Mouse (Mus musculus): ENCODE results near the gene Scamp4. TPM values are rescaled to one million over a fixed set of nuclear protein-coding genes. Genes with fewer than 3 reads are reported as not detected.
"Not testable (repeated sequence)": the region's sequence is repeated elsewhere in the genome, so short reads cannot be mapped to it uniquely, and the experiment has no call there.

The Scamp4 gene
- polyA plus RNA-seq, 1 experiment from 2014 or later = 76.9 TPM

DNA sequence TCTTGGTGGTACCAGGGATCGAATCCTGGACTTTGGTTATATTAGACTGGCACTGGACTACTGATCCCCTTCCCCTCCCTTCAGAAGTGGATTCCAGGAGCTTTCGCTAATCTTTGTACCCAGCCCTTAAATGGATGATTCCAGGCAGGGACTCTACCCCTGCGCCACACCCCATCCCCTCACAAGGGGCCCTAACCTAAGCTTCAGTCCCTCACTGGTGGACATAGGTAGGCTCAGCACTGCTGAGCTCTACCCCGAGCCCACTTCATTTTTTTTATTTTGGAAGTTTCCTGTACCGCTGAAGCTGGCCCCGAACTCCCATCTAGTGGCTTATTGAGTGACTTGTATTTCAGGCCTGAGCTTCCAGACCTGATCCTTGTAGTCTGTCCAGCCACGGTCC lies 692 bp downstream of the Scamp4 start:
- peak overlapping the region; percentile 58 for H3K27ac ChIP-seq (ENCODE audit: low read depth, low read length)

DNA sequence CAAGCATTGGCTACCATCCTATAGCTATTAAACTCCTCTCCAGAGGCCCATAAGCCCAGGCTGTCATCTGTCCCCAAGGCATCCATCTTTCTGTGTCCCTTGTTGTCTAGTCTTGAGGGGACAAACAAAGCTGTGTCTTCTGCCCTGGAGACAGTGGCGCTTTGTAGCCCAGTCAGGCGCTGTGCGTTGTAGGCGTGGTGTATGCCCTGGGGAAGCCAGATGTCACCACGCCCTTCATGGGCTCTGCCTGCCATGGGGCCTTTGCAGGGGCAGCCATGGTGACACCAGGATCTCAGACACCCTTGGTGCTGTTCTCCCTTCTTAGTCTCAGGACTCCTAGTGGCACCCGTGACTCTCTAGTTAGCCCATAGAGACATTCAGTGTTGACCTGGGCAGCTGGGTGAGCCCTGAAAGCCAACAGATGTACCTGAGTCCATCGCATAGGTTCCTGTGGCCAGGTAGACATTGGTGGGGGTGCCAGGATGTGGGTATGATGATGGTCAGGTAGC lies 1.4 kb downstream of the Scamp4 start:
- peak overlapping the region; percentile 58; the same call in 1 of the 2 replicates for H3K27ac ChIP-seq (ENCODE audit: low read depth, low read length)
- ATAC-seq (replicated peaks; ENCODE audit: insufficient number of reproducible peaks, low FRiP score, low TSS enrichment) = no peak
- WGBS (ENCODE audit: insufficient replicate concordance) = 87% methylated on average over 7 of the region's 7 CpGs
- H3K27me3 ChIP-seq (ENCODE audit: control insufficient read depth, insufficient read depth, low read length) = no peaks in the 10 kb centered on the region
- peak overlapping the region; percentile 65 for H3K4me3 ChIP-seq (ENCODE audit: low read depth, low read length)
- peak overlapping the region; percentile 80 for H3K4me2 ChIP-seq
- H3K9me3 ChIP-seq (replicated peaks; ENCODE audit: control insufficient read depth, low read length) = no peaks in the 10 kb centered on the region
- peak overlapping the region; percentile 71 for H3K9ac ChIP-seq (ENCODE audit: low read depth, low read length)
- peaks cover 13% of the 10 kb centered on the region for H3K36me3 ChIP-seq (ENCODE audit: control insufficient read depth, insufficient read depth, low read length)
- peaks cover 7% of the 10 kb centered on the region for H3K4me1 ChIP-seq (ENCODE audit: control insufficient read depth, insufficient read depth, low read length)

More for the DNA sequence above, 692 bp downstream of the Scamp4 start:
- Histone ChIP-seq H3K27me3 (ENCODE audit: control insufficient read depth, insufficient read depth, low read length) (no peaks in the 10 kb centered on the region), H3K36me3 (ENCODE audit: control insufficient read depth, insufficient read depth, low read length) (peaks cover 12% of the 10 kb centered on the region), H3K4me2 (peak overlapping the region; percentile 80), H3K9ac (ENCODE audit: low read depth, low read length) (peak overlapping the region; percentile 71), H3K9me3 (replicated peaks; ENCODE audit: control insufficient read depth, low read length) (no peaks in the 10 kb centered on the region), H3K4me1 (ENCODE audit: control insufficient read depth, insufficient read depth, low read length) (peaks cover 7% of the 10 kb centered on the region), H3K4me3 (ENCODE audit: low read depth, low read length) (peak overlapping the region; percentile 65)
- 32% methylated on average over 7 of the region's 7 CpGs for WGBS (ENCODE audit: insufficient replicate concordance)
- ATAC-seq (replicated peaks; ENCODE audit: insufficient number of reproducible peaks, low FRiP score, low TSS enrichment) = no peak

DNA sequence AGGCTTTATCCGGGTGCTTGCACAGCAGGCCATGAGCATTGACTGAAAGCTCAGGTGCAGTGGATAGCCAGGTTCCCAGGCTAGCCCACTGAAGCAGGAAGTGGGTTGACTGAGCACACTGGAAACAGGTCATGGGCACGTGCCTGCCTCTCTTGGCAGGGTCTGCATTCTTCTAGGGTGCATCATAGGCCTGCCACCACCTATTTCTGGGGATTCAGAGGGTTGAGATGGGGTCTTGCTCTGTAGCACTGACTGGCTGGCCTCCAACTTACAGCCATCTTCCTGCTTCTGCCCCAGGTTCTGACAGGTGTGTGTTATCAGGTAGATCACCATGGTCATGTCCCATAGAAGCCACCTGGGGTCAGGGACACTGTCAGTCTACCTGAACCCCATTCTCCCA lies 2.3 kb downstream of the Scamp4 start:
- no peak overlapping the region; the same call in 1 of the 2 replicates for H3K4me2 ChIP-seq
- no peak overlapping the region for H3K9ac ChIP-seq (ENCODE audit: low read depth, low read length)
- no peaks in the 10 kb centered on the region for H3K9me3 ChIP-seq (replicated peaks; ENCODE audit: control insufficient read depth, low read length)
- H3K36me3 ChIP-seq (ENCODE audit: control insufficient read depth, insufficient read depth, low read length) = peaks cover 13% of the 10 kb centered on the region
- peaks cover 7% of the 10 kb centered on the region for H3K4me1 ChIP-seq (ENCODE audit: control insufficient read depth, insufficient read depth, low read length)
- H3K4me3 ChIP-seq (ENCODE audit: low read depth, low read length) = no peak overlapping the region
- H3K27me3 ChIP-seq (ENCODE audit: control insufficient read depth, insufficient read depth, low read length) = no peaks in the 10 kb centered on the region
- WGBS (ENCODE audit: insufficient replicate concordance) = 82% methylated on average over 2 of the region's 2 CpGs
- ATAC-seq (replicated peaks; ENCODE audit: insufficient number of reproducible peaks, low FRiP score, low TSS enrichment) = no peak
- H3K27ac ChIP-seq (ENCODE audit: low read depth, low read length) = no peak overlapping the region

DNA sequence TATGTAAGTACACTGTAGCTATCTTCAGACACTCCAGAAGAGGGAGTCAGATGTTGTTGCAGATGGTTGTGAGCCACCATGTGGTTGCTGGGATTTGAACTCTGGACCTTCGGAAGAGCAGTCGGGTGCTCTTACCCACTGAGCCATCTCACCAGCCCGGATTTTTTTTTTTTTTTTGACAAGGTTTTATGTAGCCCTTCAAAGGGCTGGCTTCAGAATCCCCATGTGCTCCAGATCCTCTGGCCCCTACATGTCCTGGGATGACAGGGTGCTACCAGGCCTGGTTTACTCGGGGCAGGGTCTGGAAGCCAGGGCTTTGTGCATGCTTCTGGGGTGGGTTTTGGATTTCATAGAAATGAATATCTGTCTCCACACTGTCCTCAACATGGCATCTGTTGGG lies 3.0 kb downstream of the Scamp4 start, which contains the start of gene Gm49322:
TSS of gene Gm49322 (plus strand) at position 301 of the 400 bp plus-strand sequence.
- not testable (repeated sequence) for ATAC-seq (replicated peaks; ENCODE audit: insufficient number of reproducible peaks, low FRiP score, low TSS enrichment); H3K27ac ChIP-seq (ENCODE audit: low read depth, low read length); H3K27me3 ChIP-seq (ENCODE audit: control insufficient read depth, insufficient read depth, low read length)

DNA sequence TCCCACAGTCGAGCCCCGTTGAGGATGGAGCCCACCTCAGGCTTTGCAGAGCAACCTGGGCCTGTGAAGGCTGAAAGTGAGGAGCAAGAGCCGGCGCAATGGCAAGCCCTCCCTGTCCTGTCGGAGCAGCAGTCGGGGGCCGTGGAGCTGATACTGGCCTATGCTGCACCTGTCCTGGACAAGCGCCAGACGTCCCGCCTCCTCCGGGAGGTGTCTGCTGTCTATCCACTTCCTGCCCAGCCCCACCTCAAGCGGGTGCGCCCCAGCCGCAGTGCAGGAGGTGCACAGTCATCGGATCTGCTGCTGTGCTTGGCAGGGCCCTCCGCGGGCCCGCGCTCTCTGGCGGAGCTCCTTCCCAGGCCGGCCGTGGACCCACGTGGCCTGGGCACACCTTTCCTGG lies 3.6 kb downstream of the Scamp4 start:
- Histone ChIP-seq H3K9ac (ENCODE audit: low read depth, low read length) (no peak overlapping the region), H3K4me1 (ENCODE audit: control insufficient read depth, insufficient read depth, low read length) (peaks cover 7% of the 10 kb centered on the region), H3K4me2 (no peak overlapping the region), H3K4me3 (ENCODE audit: low read depth, low read length) (no peak overlapping the region), H3K36me3 (ENCODE audit: control insufficient read depth, insufficient read depth, low read length) (peaks cover 13% of the 10 kb centered on the region), H3K27me3 (ENCODE audit: control insufficient read depth, insufficient read depth, low read length) (no peaks in the 10 kb centered on the region), H3K27ac (ENCODE audit: low read depth, low read length) (no peak overlapping the region), H3K9me3 (replicated peaks; ENCODE audit: control insufficient read depth, low read length) (no peaks in the 10 kb centered on the region)
- no peak for ATAC-seq (replicated peaks; ENCODE audit: insufficient number of reproducible peaks, low FRiP score, low TSS enrichment)
- WGBS (ENCODE audit: insufficient replicate concordance) = 87% methylated on average over 23 of the region's 23 CpGs

More for the DNA sequence above, 3.0 kb downstream of the Scamp4 start, which contains the start of gene Gm49322:
- not testable (repeated sequence) for H3K4me3 ChIP-seq (ENCODE audit: low read depth, low read length); H3K9me3 ChIP-seq (replicated peaks; ENCODE audit: control insufficient read depth, low read length); H3K9ac ChIP-seq (ENCODE audit: low read depth, low read length); H3K4me2 ChIP-seq; H3K4me1 ChIP-seq (ENCODE audit: control insufficient read depth, insufficient read depth, low read length)
- H3K36me3 ChIP-seq (ENCODE audit: control insufficient read depth, insufficient read depth, low read length) = peaks cover 13% of the 10 kb centered on the region
- WGBS (ENCODE audit: insufficient replicate concordance) = 80% methylated on average over 4 of the region's 4 CpGs

DNA sequence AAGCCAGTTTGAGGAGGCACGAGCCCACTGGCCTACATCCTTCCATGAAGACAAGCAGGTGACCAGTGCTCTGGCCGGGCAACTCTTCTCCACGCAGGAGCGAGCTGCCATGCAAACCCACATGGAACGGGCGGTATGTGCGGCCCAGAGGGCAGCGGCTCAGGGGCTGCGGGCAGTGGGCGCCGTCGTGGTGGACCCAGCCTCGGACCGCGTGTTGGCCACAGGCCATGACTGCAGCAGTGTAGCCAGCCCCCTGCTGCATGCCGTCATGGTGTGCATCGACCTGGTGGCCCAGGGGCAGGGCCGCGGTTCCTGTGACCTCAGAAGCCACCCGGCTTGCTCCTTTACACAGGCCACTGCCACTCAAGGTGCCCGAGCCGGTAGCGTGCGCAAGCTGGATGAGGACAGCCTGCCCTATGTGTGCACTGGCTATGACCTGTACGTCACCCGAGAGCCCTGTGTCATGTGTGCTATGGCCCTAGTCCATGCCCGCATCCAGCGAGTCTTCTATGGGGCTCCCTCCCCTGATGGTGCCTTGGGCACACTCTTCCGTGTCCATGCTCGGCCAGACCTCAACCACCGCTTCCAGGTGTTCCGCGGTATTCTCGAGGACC lies 4.2 kb downstream of the Scamp4 start:
- no peak for ATAC-seq (replicated peaks; ENCODE audit: insufficient number of reproducible peaks, low FRiP score, low TSS enrichment)
- Histone ChIP-seq H3K4me1 (ENCODE audit: control insufficient read depth, insufficient read depth, low read length) (peaks cover 7% of the 10 kb centered on the region), H3K4me3 (ENCODE audit: low read depth, low read length) (no peak overlapping the region), H3K27me3 (ENCODE audit: control insufficient read depth, insufficient read depth, low read length) (no peaks in the 10 kb centered on the region), H3K27ac (ENCODE audit: low read depth, low read length) (no peak overlapping the region), H3K4me2 (no peak overlapping the region), H3K9ac (ENCODE audit: low read depth, low read length) (no peak overlapping the region), H3K9me3 (replicated peaks; ENCODE audit: control insufficient read depth, low read length) (no peaks in the 10 kb centered on the region), H3K36me3 (ENCODE audit: control insufficient read depth, insufficient read depth, low read length) (peaks cover 13% of the 10 kb centered on the region)
- 93% methylated on average over 34 of the region's 34 CpGs for WGBS (ENCODE audit: insufficient replicate concordance)

DNA sequence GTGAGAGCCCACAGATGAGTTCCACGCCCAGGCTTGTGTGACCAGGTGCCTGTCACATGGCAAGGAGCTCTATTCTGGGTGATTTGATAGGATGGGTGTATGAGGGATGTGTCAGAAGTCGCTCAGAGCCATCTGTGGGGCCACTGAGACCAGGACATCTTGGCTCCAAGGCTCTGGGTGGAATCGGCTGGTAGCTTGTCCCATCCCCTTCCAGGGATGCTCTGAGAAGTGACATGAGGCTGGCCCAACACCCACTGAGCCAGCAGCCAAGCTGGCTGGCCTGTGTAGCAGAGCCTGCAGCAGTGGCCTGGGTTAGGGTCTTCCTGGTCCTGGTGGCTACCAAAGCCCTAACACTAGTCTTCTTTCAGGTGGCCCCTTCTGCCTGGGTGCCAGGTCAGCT lies 5.8 kb downstream of the Scamp4 start:
- Histone ChIP-seq H3K27ac (ENCODE audit: low read depth, low read length) (no peak overlapping the region), H3K27me3 (ENCODE audit: control insufficient read depth, insufficient read depth, low read length) (no peaks in the 10 kb centered on the region), H3K9ac (ENCODE audit: low read depth, low read length) (no peak overlapping the region), H3K4me2 (no peak overlapping the region), H3K9me3 (replicated peaks; ENCODE audit: control insufficient read depth, low read length) (no peaks in the 10 kb centered on the region), H3K36me3 (ENCODE audit: control insufficient read depth, insufficient read depth, low read length) (peaks cover 20% of the 10 kb centered on the region), H3K4me1 (ENCODE audit: control insufficient read depth, insufficient read depth, low read length) (peaks cover 7% of the 10 kb centered on the region), H3K4me3 (ENCODE audit: low read depth, low read length) (no peak overlapping the region)
- no peak for ATAC-seq (replicated peaks; ENCODE audit: insufficient number of reproducible peaks, low FRiP score, low TSS enrichment)
- WGBS (ENCODE audit: insufficient replicate concordance) = 83% methylated on average over 3 of the region's 3 CpGs

DNA sequence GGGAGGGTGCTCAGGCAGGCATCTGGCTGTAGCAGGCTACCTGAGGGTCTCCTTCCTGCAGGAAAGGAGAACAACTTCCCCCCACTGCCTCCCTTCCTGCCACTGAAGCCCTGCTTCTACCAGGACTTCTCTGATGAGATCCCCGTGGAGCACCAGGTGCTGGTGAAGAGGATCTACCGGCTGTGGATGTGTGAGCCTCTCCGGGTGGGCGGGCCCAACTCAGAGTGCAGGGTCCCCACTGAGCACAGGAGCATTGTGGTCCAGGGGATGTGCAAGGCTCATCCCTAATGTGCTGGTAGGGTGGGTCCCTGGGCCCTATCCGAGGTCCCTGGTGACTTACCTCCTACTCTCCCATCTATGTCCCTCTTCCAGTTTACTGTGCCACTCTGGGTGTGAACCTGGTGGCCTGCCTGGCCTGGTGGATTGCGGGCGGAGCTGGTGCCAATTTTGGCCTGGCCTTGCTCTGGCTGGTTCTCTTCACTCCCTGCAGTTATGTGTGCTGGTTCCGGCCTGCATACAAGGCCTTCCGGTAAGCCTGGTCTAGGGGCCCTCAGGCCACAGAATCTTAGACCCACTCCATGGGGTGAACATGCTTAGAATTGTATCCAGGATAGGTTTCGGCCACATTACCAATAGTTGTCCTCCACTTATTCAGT lies 6.7 kb downstream of the Scamp4 start:
- no peak overlapping the region for H3K4me3 ChIP-seq (ENCODE audit: low read depth, low read length)
- no peak for ATAC-seq (replicated peaks; ENCODE audit: insufficient number of reproducible peaks, low FRiP score, low TSS enrichment)
- no peak overlapping the region; the same call in 1 of the 2 replicates for H3K9ac ChIP-seq (ENCODE audit: low read depth, low read length)
- H3K27ac ChIP-seq (ENCODE audit: low read depth, low read length) = no peak overlapping the region
- no peaks in the 10 kb centered on the region for H3K4me1 ChIP-seq (ENCODE audit: control insufficient read depth, insufficient read depth, low read length)
- peaks cover 22% of the 10 kb centered on the region for H3K36me3 ChIP-seq (ENCODE audit: control insufficient read depth, insufficient read depth, low read length)
- H3K4me2 ChIP-seq = no peak overlapping the region
- H3K9me3 ChIP-seq (replicated peaks; ENCODE audit: control insufficient read depth, low read length) = no peaks in the 10 kb centered on the region
- WGBS (ENCODE audit: insufficient replicate concordance) = 90% methylated on average over 10 of the region's 10 CpGs
- H3K27me3 ChIP-seq (ENCODE audit: control insufficient read depth, insufficient read depth, low read length) = no peaks in the 10 kb centered on the region

All from heart, embryonic 11.5 days (tissue).